Mouse (Mus musculus) C2C12 (cell line): ENCODE results near the gene Vstm2l.

Source experiments
- CTCF ChIP-seq: IDR thresholded peaks from one replicate; pipeline ENCODE4 v1.5.1; 2011; ENCODE audit not compliant: control insufficient read depth, insufficient read depth, insufficient read length
- MAX ChIP-seq: IDR thresholded peaks from one replicate; pipeline ENCODE4 v1.6.1; 2011; ENCODE audit warnings: mild to moderate bottlenecking, control low read depth
- MYOG ChIP-seq: IDR thresholded peaks from one replicate; pipeline ENCODE4 v1.6.1; 2011; ENCODE audit not compliant: control insufficient read depth, insufficient read length; ENCODE audit errors: extremely low read depth

- TF ChIP-seq MYOG (no peak), CTCF (peak; percentile 9), MAX (no peak)
Observed at GRCm38 (mm10) chr2:157943514-157944155, 29.2 kb downstream of the Vstm2l start.
